Mouse (Mus musculus) layer of hippocampus, postnatal 25 days (tissue): ENCODE measurements around the gene Defb25. TPM values are rescaled to one million over a fixed set of nuclear protein-coding genes. Genes with fewer than 3 reads are reported as not detected.

Source experiments
- DNase-seq, 2 experiments: peaks; one replicate each; pipeline ENCODE4 v3.0.0; 2022; ENCODE audit warnings: mixed read lengths in 2 of 2, low spot score in 1 of 2; ENCODE audit errors: extremely low spot score in 1 of 2
- total RNA-seq, 2 experiments: library from RNA; stranded (reverse); gene quantifications; 2 replicates each; pipeline ENCODE4 v1.2.3; 2021

Defb25 gene
- total RNA-seq, 2 experiments from 2014 or later, result not detected

DNA sequence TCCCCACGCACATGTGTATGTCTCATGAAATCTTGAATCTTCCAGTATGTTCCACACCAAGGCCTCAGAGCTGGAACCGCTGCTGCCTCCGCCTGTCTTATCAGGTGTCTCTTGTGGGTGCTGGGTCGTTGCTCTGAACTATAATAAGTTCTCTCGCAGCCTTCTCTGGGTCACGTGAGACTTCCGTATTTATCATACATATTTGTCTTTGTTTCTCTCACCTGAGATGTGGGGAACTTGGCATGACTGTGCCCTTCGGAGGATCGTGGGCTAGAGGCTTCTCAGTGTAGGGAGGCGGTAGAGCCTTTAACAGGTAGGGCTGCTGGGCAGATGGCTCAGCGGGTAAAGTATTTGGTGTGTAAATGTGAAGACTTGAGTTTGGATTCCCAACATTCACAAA is 42.2 kb downstream of the Defb25 start:
- no peak for DNase-seq

DNA sequence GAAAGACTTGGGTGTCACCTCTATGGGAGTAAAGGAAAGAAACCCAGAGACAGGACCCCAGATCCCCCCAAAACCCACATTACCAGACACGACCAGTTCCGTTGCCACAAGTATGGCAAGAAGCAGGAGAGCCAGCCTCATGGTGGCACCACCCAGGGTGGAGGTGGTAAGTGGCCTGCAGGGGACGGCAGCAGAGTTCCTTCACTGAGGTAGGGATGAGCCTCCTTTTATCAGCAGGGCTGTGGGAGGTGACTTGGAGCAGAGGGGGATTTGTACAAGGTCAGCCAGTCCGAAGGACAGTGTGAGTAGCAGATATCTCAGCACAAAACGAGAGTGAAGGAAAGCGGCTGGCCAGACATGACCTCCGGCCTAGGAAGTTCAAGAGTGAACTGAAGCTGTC is 42.7 kb downstream of the Defb25 start, which contains the start of gene Defb19:
Gene Defb19, minus strand, starts transcription at position 206 of the 400 bp plus-strand sequence.
- no peak for DNase-seq

DNA sequence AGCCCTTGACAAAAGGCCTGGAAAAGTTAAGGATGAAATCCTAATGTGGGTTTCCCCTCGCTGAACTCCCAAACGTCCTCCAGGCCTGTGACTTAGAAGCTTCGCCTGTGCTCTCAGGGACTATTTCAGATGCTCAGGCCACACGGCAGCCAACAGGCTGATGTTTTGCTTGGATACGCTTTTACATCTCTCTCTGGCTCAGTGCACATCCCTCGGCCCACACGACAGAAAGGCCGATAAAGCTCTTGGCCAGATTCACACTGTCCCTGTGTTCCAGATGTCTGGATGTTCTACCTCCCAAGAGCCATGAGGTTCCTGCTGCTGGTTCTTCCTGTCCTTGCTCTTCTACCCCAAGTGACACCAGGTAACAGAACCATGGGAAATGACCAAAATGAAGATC is 49.4 kb downstream of the Defb25 start:
- DNase-seq, result no peak

Other genes starting within 250 kb of the Defb25 start
- gene Nrsn2, start 246.4 kb downstream of the Defb25 start, total RNA-seq, result 10 to 100 TPM; 60.6 to 76.6 TPM
- 10 to 100 TPM; 16.4 to 19.8 TPM for gene Sox12, start 225.0 kb downstream of the Defb25 start, total RNA-seq
- gene Zcchc3, start 208.0 kb downstream of the Defb25 start, total RNA-seq, result 10 to 100 TPM; 10.7 to 11.6 TPM
- gene 6820408C15Rik, start 207.5 kb downstream of the Defb25 start, total RNA-seq, result 1 to 10 TPM; 1.7 to 2.7 TPM
- not detected for gene Defb23, start 158.4 kb downstream of the Defb25 start, total RNA-seq
- gene Defb20, start 146.0 kb downstream of the Defb25 start, total RNA-seq, result not detected
- gene Defb22, start 132.9 kb downstream of the Defb25 start, total RNA-seq, result not detected
- not detected for gene Defb26, start 111.4 kb downstream of the Defb25 start, total RNA-seq
- gene Defb28, start 104.8 kb downstream of the Defb25 start, total RNA-seq, result not detected
- not detected for gene Defb29, start 83.0 kb downstream of the Defb25 start, total RNA-seq
- gene Gm17416, start 53.7 kb downstream of the Defb25 start, total RNA-seq, result not detected
- gene Defb21, start 50.3 kb downstream of the Defb25 start, total RNA-seq, result not detected
- not detected for gene Defb19, start 42.7 kb downstream of the Defb25 start, total RNA-seq
- gene Defb45, start 23.7 kb downstream of the Defb25 start, total RNA-seq, result not detected
- gene Defb36, start 18.7 kb downstream of the Defb25 start, total RNA-seq, result not detected
- gene Rem1, start 3.9 kb upstream of the Defb25 start, total RNA-seq, result 1 to 10 TPM in 1 of 2 experiments, under 1 TPM in 1; 0.98 to 1.5 TPM
- 10 to 100 TPM; 78.4 to 81.8 TPM for gene H13, start 46.4 kb upstream of the Defb25 start, total RNA-seq
- 10 to 100 TPM; 21.2 to 22.8 TPM for gene Mcts2, start 64.0 kb upstream of the Defb25 start, total RNA-seq
- gene Id1, start 113.2 kb upstream of the Defb25 start, total RNA-seq, result 10 to 100 TPM; 19.6 to 22.4 TPM
- gene Cox4i2, start 131.1 kb upstream of the Defb25 start, total RNA-seq, result 1 to 10 TPM; 2.0 to 2.7 TPM
- gene Bcl2l1, start 208.7 kb upstream of the Defb25 start, total RNA-seq, result 100 to 1,000 TPM; 121 to 144 TPM
- gene Tpx2, start 224.9 kb upstream of the Defb25 start, total RNA-seq, result 1 to 10 TPM; 1.5 to 2.6 TPM